Mouse (Mus musculus) hindbrain, embryonic 15.5 days (tissue): Measurements from ENCODE around the gene Mad1l1. TPM values are rescaled to one million over a fixed set of nuclear protein-coding genes. Genes with fewer than 3 reads are reported as not detected.
A peak's percentile ranks its signal among the peaks of the same experiment; 100 is the strongest.

Experiments used
- ATAC-seq: fragments of 200-750 bp; cut with Nextera tagmentation; 2 replicates; pipeline ENCODE4 v1.8.0; 2017; ENCODE audit warnings: low read depth, moderate number of reproducible peaks, moderate TSS enrichment; ENCODE audit not compliant: low FRiP score
- H3K27ac ChIP-seq: fragments of 300-500 bp; sonication (generic); replicated peaks from 2 replicates; pipeline ENCODE4 v1.5.1; 2015; ENCODE audit warnings: mild to moderate bottlenecking, inconsistent platforms
- H3K27me3 ChIP-seq: fragments of 300-500 bp; sonication (generic); 2 replicates; pipeline ENCODE4 v1.6.1; 2015; ENCODE audit warnings: control low read depth, inconsistent platforms
- H3K36me3 ChIP-seq: fragments of 300-500 bp; sonication (generic); 2 replicates; pipeline ENCODE4 v1.6.1; 2015; ENCODE audit warnings: control low read depth, inconsistent platforms
- H3K4me1 ChIP-seq: fragments of 300-500 bp; sonication (generic); replicated peaks from 2 replicates; pipeline ENCODE4 v1.6.1; 2015; ENCODE audit warnings: control low read depth, inconsistent platforms
- H3K4me2 ChIP-seq: fragments of 300-500 bp; sonication (generic); 2 replicates; pipeline ENCODE4 v1.6.1; 2015; ENCODE audit warnings: moderate library complexity, mild to moderate bottlenecking, inconsistent platforms
- H3K4me3 ChIP-seq: fragments of 300-500 bp; sonication (generic); 2 replicates; pipeline ENCODE4 v1.5.1; 2015; ENCODE audit warnings: mild to moderate bottlenecking, inconsistent platforms
- H3K9ac ChIP-seq: fragments of 300-500 bp; sonication (generic); 2 replicates; pipeline ENCODE4 v1.6.1; 2015; ENCODE audit warnings: inconsistent platforms
- H3K9me3 ChIP-seq: fragments of 300-500 bp; sonication (generic); 2 replicates; pipeline ENCODE4 v1.6.1; 2016; ENCODE audit warnings: control low read depth, inconsistent platforms
- WGBS: fragments of 180-500 bp; shearing (Covaris S2); methylation state at CpG from one replicate; pipeline ENCODE4 v1.1.7; 2015; 5-methylcytosine and 5-hydroxymethylcytosine counted together
- polyA plus RNA-seq: library from polyadenylated mRNA; unstranded; fragments of >200 nt; fragmentation: Nextera tagmentation; extraction: Ambion mirVana; gene quantifications from 2 replicates; pipeline ENCODE4 v1.2.1, GENCODE M21; 2015

Gene Mad1l1
- polyA plus RNA-seq, 1 experiment from 2014 or later, result 33.1 TPM

- no peaks in the 10 kb centered on the region for H3K36me3 ChIP-seq
- H3K27ac ChIP-seq, result no peak overlapping the region
- H3K4me3 ChIP-seq, result no peak overlapping the region
- H3K4me1 ChIP-seq, result peaks cover 9% of the 10 kb centered on the region
- H3K4me2 ChIP-seq, result no peak overlapping the region
- no peak for ATAC-seq
- 93% methylated on average over 4 of the region's 4 CpGs for WGBS
- H3K27me3 ChIP-seq, result no peaks in the 10 kb centered on the region
- H3K9me3 ChIP-seq, result no peaks in the 10 kb centered on the region
- no peak overlapping the region for H3K9ac ChIP-seq
Measured at GRCm38 (mm10) chr5:140182351-140182750, 139.0 kb downstream of the Mad1l1 start.

DNA sequence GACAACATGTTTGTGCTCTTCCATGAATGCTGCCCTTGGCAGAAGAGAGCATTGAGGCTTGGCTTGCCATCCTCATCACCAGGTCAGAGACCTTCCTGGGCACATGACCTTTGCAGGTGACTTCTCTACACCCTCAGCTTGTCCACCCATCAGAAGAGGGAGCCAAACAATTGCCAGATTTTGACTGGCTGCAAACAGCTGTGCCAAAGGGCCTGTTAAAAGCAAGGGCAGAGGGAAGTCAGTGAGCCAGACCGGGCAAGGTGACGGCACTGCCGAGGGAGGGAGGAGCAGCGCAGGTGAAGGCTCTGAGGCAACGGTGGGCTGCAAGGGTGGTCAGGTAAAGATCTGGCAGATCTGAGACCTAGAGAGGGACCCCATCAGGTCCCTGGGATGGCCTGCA, 141.3 kb downstream of the Mad1l1 start:
- no peak overlapping the region for H3K4me2 ChIP-seq
- H3K9me3 ChIP-seq, result no peaks in the 10 kb centered on the region
- no peaks in the 10 kb centered on the region for H3K27me3 ChIP-seq
- H3K4me3 ChIP-seq, result no peak overlapping the region
- no peaks in the 10 kb centered on the region for H3K36me3 ChIP-seq
- no peak overlapping the region for H3K9ac ChIP-seq
- peaks cover 30% of the 10 kb centered on the region for H3K4me1 ChIP-seq
- H3K27ac ChIP-seq, result no peak overlapping the region
- WGBS, result 93% methylated on average over 5 of the region's 5 CpGs
- no peak for ATAC-seq

- Histone ChIP-seq H3K36me3 (no peaks in the 10 kb centered on the region), H3K9me3 (no peaks in the 10 kb centered on the region), H3K4me2 (no peak overlapping the region), H3K4me1 (peaks cover 44% of the 10 kb centered on the region), H3K27me3 (no peaks in the 10 kb centered on the region), H3K27ac (peak overlapping the region; percentile 17; the same call in 1 of the 2 replicates), H3K4me3 (no peak overlapping the region), H3K9ac (no peak overlapping the region)
- no peak for ATAC-seq
- WGBS, result 38% methylated on average over 10 of the region's 10 CpGs
Measured at GRCm38 (mm10) chr5:140178058-140178690, 143.2 kb downstream of the Mad1l1 start.

GRCm38 (mm10) chr5:140177582-140177981, 143.8 kb downstream of the Mad1l1 start:
- H3K27ac ChIP-seq, result no peak overlapping the region
- WGBS, result 74% methylated on average over 8 of the region's 8 CpGs
- H3K9me3 ChIP-seq, result no peaks in the 10 kb centered on the region
- peaks cover 44% of the 10 kb centered on the region for H3K4me1 ChIP-seq
- no peaks in the 10 kb centered on the region for H3K27me3 ChIP-seq
- no peak for ATAC-seq
- no peak overlapping the region for H3K9ac ChIP-seq
- no peaks in the 10 kb centered on the region for H3K36me3 ChIP-seq
- H3K4me2 ChIP-seq, result no peak overlapping the region
- no peak overlapping the region for H3K4me3 ChIP-seq

- H3K9ac ChIP-seq, result no peak overlapping the region
- 72% methylated on average over 3 of the region's 3 CpGs for WGBS
- peaks cover 44% of the 10 kb centered on the region for H3K4me1 ChIP-seq
- H3K9me3 ChIP-seq, result no peaks in the 10 kb centered on the region
- no peak overlapping the region for H3K4me3 ChIP-seq
- H3K27ac ChIP-seq, result 0 out of 2 replicates have a peak overlapping the region, but pooled peaks have one; percentile 5
- H3K27me3 ChIP-seq, result no peaks in the 10 kb centered on the region
- no peaks in the 10 kb centered on the region for H3K36me3 ChIP-seq
- H3K4me2 ChIP-seq, result no peak overlapping the region
- ATAC-seq, result no peak
Measured at GRCm38 (mm10) chr5:140176370-140176769, 145.0 kb downstream of the Mad1l1 start.

GRCm38 (mm10) chr5:140174814-140175490, 146.4 kb downstream of the Mad1l1 start:
- Histone ChIP-seq H3K4me3 (no peak overlapping the region), H3K9ac (no peak overlapping the region), H3K9me3 (no peaks in the 10 kb centered on the region), H3K4me2 (no peak overlapping the region), H3K27me3 (no peaks in the 10 kb centered on the region), H3K36me3 (no peaks in the 10 kb centered on the region), H3K4me1 (peaks cover 44% of the 10 kb centered on the region), H3K27ac (peak overlapping the region; percentile 45)
- ATAC-seq, result no peak
- WGBS, result 55% methylated on average over 14 of the region's 14 CpGs

DNA sequence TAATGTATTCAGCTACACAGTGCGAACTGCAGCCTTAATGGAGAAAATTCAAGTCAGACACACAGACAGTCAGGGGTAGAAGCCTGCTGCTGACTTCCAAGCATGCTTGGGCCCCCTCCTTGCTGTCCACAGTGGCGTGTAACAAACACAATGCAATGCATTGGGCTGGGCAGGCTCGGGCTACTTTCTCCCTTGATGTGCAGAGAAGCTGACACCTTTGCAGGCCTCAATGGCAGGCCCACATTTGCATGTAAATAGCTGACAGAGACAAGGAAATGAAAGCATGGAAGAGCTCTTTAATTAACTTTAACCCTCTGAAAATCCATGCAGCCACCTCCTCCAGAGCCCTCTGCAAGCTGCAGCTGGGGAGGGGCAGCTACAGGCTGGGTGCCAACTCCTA, 147.3 kb downstream of the Mad1l1 start:
- Histone ChIP-seq H3K9me3 (no peaks in the 10 kb centered on the region), H3K27me3 (no peaks in the 10 kb centered on the region), H3K4me1 (peaks cover 44% of the 10 kb centered on the region), H3K4me3 (no peak overlapping the region), H3K36me3 (no peaks in the 10 kb centered on the region), H3K27ac (peak overlapping the region; percentile 1), H3K9ac (no peak overlapping the region), H3K4me2 (no peak overlapping the region)
- WGBS, result 18% methylated on average over 3 of the region's 3 CpGs
- ATAC-seq, result no peak

DNA sequence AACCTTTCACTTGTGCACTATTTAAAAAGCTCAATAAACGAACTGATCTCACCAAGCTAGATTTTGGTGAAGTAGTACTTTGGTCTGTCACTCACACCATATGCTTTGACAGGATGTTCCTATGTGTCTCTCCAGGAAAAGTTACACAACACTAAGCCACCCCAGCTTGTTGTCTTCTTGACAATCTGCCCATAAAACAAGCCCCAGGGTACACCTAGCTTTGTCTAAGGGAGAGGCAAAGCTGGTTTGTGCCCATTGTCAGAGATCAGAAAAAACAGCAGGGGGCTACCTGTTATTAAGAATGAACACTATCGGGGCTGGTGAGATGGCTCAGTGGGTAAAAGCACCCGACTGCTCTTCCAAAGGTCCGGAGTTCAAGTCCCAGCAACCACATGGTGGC, 148.2 kb downstream of the Mad1l1 start:
- ATAC-seq, result no peak
- 77% methylated on average over 4 of the region's 4 CpGs for WGBS
- H3K36me3 ChIP-seq, result no peaks in the 10 kb centered on the region

GRCm38 (mm10) chr5:140171710-140172109, 149.6 kb downstream of the Mad1l1 start:
- ATAC-seq, result no peak
- H3K4me3 ChIP-seq, result no peak overlapping the region
- no peaks in the 10 kb centered on the region for H3K27me3 ChIP-seq
- no peak overlapping the region for H3K9ac ChIP-seq
- 47% methylated on average over 1 of the region's 1 CpGs for WGBS
- no peaks in the 10 kb centered on the region for H3K9me3 ChIP-seq
- H3K4me1 ChIP-seq, result peaks cover 29% of the 10 kb centered on the region
- H3K27ac ChIP-seq, result no peak overlapping the region
- H3K4me2 ChIP-seq, result no peak overlapping the region
- no peaks in the 10 kb centered on the region for H3K36me3 ChIP-seq

More for the DNA sequence above, 148.2 kb downstream of the Mad1l1 start:
- Histone ChIP-seq H3K9ac (no peak overlapping the region), H3K4me1 (peaks cover 37% of the 10 kb centered on the region), H3K9me3 (no peaks in the 10 kb centered on the region), H3K4me2 (no peak overlapping the region), H3K4me3 (no peak overlapping the region), H3K27me3 (no peaks in the 10 kb centered on the region), H3K27ac (no peak overlapping the region)

GRCm38 (mm10) chr5:140167531-140167930, 153.8 kb downstream of the Mad1l1 start:
- no peak overlapping the region for H3K4me3 ChIP-seq
- no peaks in the 10 kb centered on the region; the same call in 1 of the 2 replicates for H3K4me1 ChIP-seq
- 83% methylated on average over 6 of the region's 6 CpGs for WGBS
- H3K27me3 ChIP-seq, result no peaks in the 10 kb centered on the region
- H3K9ac ChIP-seq, result no peak overlapping the region
- ATAC-seq, result no peak
- no peaks in the 10 kb centered on the region for H3K36me3 ChIP-seq
- H3K27ac ChIP-seq, result no peak overlapping the region
- H3K4me2 ChIP-seq, result no peak overlapping the region
- no peaks in the 10 kb centered on the region for H3K9me3 ChIP-seq

GRCm38 (mm10) chr5:140167080-140167479, 154.3 kb downstream of the Mad1l1 start:
- no peak for ATAC-seq

GRCm38 (mm10) chr5:140163947-140164346, 157.4 kb downstream of the Mad1l1 start:
- no peak for ATAC-seq
- no peaks in the 10 kb centered on the region for H3K9me3 ChIP-seq
- H3K4me1 ChIP-seq, result no peaks in the 10 kb centered on the region; the same call in 1 of the 2 replicates
- 88% methylated on average over 6 of the region's 6 CpGs for WGBS
- no peak overlapping the region for H3K4me2 ChIP-seq
- no peaks in the 10 kb centered on the region for H3K36me3 ChIP-seq
- H3K4me3 ChIP-seq, result no peak overlapping the region
- no peak overlapping the region for H3K27ac ChIP-seq
- H3K9ac ChIP-seq, result no peak overlapping the region
- no peaks in the 10 kb centered on the region for H3K27me3 ChIP-seq

More at GRCm38 (mm10) chr5:140167080-140167479, 154.3 kb downstream of the Mad1l1 start:
- H3K27me3 ChIP-seq, result no peaks in the 10 kb centered on the region
- no peaks in the 10 kb centered on the region for H3K9me3 ChIP-seq
- no peak overlapping the region for H3K9ac ChIP-seq
- H3K27ac ChIP-seq, result no peak overlapping the region
- H3K4me1 ChIP-seq, result no peaks in the 10 kb centered on the region; the same call in 1 of the 2 replicates
- no peak overlapping the region for H3K4me3 ChIP-seq
- WGBS, result 89% methylated on average over 6 of the region's 6 CpGs
- H3K4me2 ChIP-seq, result no peak overlapping the region
- no peaks in the 10 kb centered on the region for H3K36me3 ChIP-seq
